Mouse (Mus musculus): ENCODE data around the gene Ubn1. TPM values are rescaled to one million over a fixed set of nuclear protein-coding genes. Genes with fewer than 3 reads are reported as not detected.

The Ubn1 gene
- 15.9 TPM for polyA plus RNA-seq (2014; fragmentation: Illumina TruSeq; extraction: RNeasy Lipid Tissue Mini Kit (QIAGEN cat#74804); ENCODE audit: insufficient read depth, low read depth, low replicate concordance)

DNA sequence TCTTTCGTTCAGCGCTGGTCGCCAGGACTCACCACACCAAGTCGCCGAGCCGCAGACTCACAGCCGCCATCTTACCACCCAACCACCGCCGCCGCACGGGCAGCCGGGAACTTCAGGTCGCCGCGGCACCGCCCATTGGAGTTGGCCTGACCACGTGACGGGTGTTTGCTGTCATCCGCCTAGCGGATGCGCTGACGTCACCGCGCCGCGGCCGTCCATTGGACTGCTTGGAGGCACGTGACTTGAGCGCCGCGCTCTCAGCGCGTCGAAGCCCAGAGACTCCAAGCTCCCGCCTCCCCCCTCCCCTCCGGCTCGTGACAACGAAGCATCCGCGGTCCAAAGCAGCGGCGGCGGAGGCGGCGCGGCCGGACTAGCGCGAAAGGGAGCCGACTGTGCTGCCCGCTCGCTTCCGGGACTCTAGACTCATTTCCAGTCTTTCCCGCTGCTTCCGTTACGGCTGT, at the start of gene Ubn1, which contains the start of gene Glyr1:
Gene Ubn1, plus strand, starts transcription at position 284 of the 461 bp plus-strand sequence.
Gene Glyr1, minus strand, starts transcription at position 90 of the 461 bp plus-strand sequence.

DNA sequence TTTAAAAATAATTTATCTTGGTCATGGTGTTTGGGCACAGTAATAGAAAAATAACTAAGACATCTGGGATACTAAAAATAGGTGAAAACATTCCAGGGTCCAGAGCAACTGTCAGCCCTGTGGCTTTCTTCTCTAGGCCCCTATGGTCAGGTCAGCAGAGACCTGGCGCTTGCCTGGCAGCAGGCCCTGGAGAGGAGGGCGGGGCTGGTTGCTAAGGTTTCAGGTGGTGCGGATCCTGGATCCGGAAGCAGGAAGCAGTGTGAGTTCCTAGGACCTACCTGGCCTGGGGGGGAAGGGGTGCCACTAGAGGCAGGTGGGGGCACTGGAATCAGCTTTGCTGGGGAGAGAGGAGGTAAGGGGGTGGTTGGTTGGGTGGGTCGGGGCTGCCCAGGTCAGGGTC, 42.8 kb upstream of the Ubn1 start, which contains the start of gene Smim22:
Gene Smim22, plus strand, starts transcription at position 222 of the 400 bp plus-strand sequence.

DNA sequence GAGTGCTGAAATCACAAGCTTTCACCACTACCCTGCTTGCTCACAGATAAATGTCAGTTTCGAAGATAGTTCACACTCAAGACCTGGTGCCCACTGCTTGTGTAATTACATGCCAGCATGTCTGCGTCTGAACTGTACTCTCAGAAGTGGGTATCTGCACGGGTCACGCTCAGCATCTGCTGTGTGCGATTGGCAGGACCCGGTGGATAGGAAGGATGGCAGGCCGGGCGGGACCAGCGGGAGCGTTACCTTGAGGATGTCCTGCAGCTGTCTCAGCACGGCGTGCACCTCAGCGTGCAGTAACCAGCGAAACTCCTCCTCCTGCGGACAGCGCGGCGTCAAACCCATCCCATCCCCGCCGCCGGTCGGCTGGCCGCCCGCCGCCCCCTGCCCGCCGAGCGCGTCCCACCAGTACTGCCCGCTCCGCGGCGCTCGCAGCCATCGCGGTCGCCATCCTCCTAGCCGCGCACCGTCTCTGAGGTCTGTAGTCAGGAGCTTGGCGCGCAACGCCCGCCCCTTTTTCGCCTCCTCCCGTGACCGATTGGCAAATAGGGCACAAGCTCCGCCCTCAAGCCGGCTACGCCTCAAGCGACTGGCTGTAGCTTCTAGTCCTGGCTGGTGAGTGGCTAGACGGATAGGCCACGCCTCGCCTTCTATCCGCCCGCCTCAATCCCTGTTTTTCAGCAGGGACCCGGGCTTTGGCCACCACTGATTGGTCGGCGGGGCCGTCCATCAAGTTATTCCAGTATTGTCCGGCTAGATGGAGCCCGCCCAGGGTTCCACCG, 36.6 kb upstream of the Ubn1 start, which contains the start of gene Rogdi:
Gene Rogdi, minus strand, starts transcription at position 500 of the 785 bp plus-strand sequence.

DNA sequence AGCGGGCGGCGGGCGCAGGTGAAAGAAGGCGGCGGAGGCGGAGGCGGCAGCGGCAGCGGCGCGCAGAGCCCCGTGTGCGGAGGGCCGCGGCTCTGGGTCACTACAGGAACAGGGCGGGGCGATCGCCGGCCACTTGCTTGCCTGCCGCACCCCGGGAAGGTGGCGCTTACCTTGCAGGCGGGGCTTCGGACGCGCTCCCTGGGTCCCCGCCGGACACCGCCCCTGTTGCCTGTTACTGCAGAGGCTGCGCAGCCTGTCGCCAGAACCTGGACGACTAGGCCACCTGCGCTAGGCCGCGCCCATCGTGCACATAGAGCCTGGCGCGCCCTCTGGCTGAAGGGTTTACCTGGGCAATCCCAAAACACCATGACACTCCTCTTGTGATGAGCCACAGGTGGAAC, 82.5 kb downstream of the Ubn1 start, which contains the start of gene Ppl:
Gene Ppl, minus strand, starts transcription at position 21 of the 401 bp plus-strand sequence.

Other genes starting within 250 kb of the Ubn1 start
- gene 4930562C15Rik, start 214.6 kb upstream of the Ubn1 start, polyA plus RNA-seq (2014; fragmentation: Illumina TruSeq; extraction: RNeasy Lipid Tissue Mini Kit (QIAGEN cat#74804); ENCODE audit: insufficient read depth, low read depth, low replicate concordance), result 1.4 TPM
- gene Ubald1, start 169.7 kb upstream of the Ubn1 start, polyA plus RNA-seq (2014; fragmentation: Illumina TruSeq; extraction: RNeasy Lipid Tissue Mini Kit (QIAGEN cat#74804); ENCODE audit: insufficient read depth, low read depth, low replicate concordance), result 32.6 TPM
- 34.5 TPM for gene Mgrn1, start 163.8 kb upstream of the Ubn1 start, polyA plus RNA-seq (2014; fragmentation: Illumina TruSeq; extraction: RNeasy Lipid Tissue Mini Kit (QIAGEN cat#74804); ENCODE audit: insufficient read depth, low read depth, low replicate concordance)
- 44.3 TPM for gene Nudt16l1, start 111.3 kb upstream of the Ubn1 start, polyA plus RNA-seq (2014; fragmentation: Illumina TruSeq; extraction: RNeasy Lipid Tissue Mini Kit (QIAGEN cat#74804); ENCODE audit: insufficient read depth, low read depth, low replicate concordance)
- 23.2 TPM for gene Anks3, start 85.9 kb upstream of the Ubn1 start, polyA plus RNA-seq (2014; fragmentation: Illumina TruSeq; extraction: RNeasy Lipid Tissue Mini Kit (QIAGEN cat#74804); ENCODE audit: insufficient read depth, low read depth, low replicate concordance)
- gene Sept12, start 52.2 kb upstream of the Ubn1 start, polyA plus RNA-seq (2014; fragmentation: Illumina TruSeq; extraction: RNeasy Lipid Tissue Mini Kit (QIAGEN cat#74804); ENCODE audit: insufficient read depth, low read depth, low replicate concordance), result not detected
- 90.9 TPM for gene Smim22, start 42.8 kb upstream of the Ubn1 start, polyA plus RNA-seq (2014; fragmentation: Illumina TruSeq; extraction: RNeasy Lipid Tissue Mini Kit (QIAGEN cat#74804); ENCODE audit: insufficient read depth, low read depth, low replicate concordance)
- 43.6 TPM for gene Rogdi, start 36.5 kb upstream of the Ubn1 start, polyA plus RNA-seq (2014; fragmentation: Illumina TruSeq; extraction: RNeasy Lipid Tissue Mini Kit (QIAGEN cat#74804); ENCODE audit: insufficient read depth, low read depth, low replicate concordance)
- gene Glyr1, start 194 bp upstream of the Ubn1 start, polyA plus RNA-seq (2014; fragmentation: Illumina TruSeq; extraction: RNeasy Lipid Tissue Mini Kit (QIAGEN cat#74804); ENCODE audit: insufficient read depth, low read depth, low replicate concordance), result 45.3 TPM
- gene Ppl, start 82.4 kb downstream of the Ubn1 start, polyA plus RNA-seq (2014; fragmentation: Illumina TruSeq; extraction: RNeasy Lipid Tissue Mini Kit (QIAGEN cat#74804); ENCODE audit: insufficient read depth, low read depth, low replicate concordance), result 9.1 TPM
- gene Sec14l5, start 97.1 kb downstream of the Ubn1 start, polyA plus RNA-seq (2014; fragmentation: Illumina TruSeq; extraction: RNeasy Lipid Tissue Mini Kit (QIAGEN cat#74804); ENCODE audit: insufficient read depth, low read depth, low replicate concordance), result 0.61 TPM
- 17.1 TPM for gene Nagpa, start 154.0 kb downstream of the Ubn1 start, polyA plus RNA-seq (2014; fragmentation: Illumina TruSeq; extraction: RNeasy Lipid Tissue Mini Kit (QIAGEN cat#74804); ENCODE audit: insufficient read depth, low read depth, low replicate concordance)
- 141 TPM for gene AU021092, start 172.2 kb downstream of the Ubn1 start, polyA plus RNA-seq (2014; fragmentation: Illumina TruSeq; extraction: RNeasy Lipid Tissue Mini Kit (QIAGEN cat#74804); ENCODE audit: insufficient read depth, low read depth, low replicate concordance)
- 33.7 TPM for gene Alg1, start 183.6 kb downstream of the Ubn1 start, polyA plus RNA-seq (2014; fragmentation: Illumina TruSeq; extraction: RNeasy Lipid Tissue Mini Kit (QIAGEN cat#74804); ENCODE audit: insufficient read depth, low read depth, low replicate concordance)
- gene Eef2kmt, start 205.9 kb downstream of the Ubn1 start, polyA plus RNA-seq (2014; fragmentation: Illumina TruSeq; extraction: RNeasy Lipid Tissue Mini Kit (QIAGEN cat#74804); ENCODE audit: insufficient read depth, low read depth, low replicate concordance), result 15.4 TPM

Data from lung, adult 10 weeks (tissue).